Mouse (Mus musculus) common myeloid progenitor, adult 5-6 weeks (primary cell): ENCODE data around the gene Zmiz1. TPM values are rescaled to one million over a fixed set of nuclear protein-coding genes. Genes with fewer than 3 reads are reported as not detected.

Source experiments
- ATAC-seq: replicated peaks from 2 replicates; pipeline ENCODE4 v1.8.0; 2016; ENCODE audit warnings: low read depth, mild to moderate bottlenecking, moderate TSS enrichment, inconsistent platforms; ENCODE audit not compliant: poor library complexity, severe bottlenecking
- total RNA-seq: library from RNA; stranded (forward); fragments of 200-1000, 187-1606 nt; gene quantifications from 2 replicates; pipeline ENCODE4 v1.2.3, GENCODE M21; 2017

Zmiz1 gene
- total RNA-seq, 1 experiment from 2014 or later: 23.1 TPM

GRCm38 (mm10) chr14:25452633-25453025 lies 6.4 kb upstream of the Zmiz1 start:
- no peak for ATAC-seq

DNA sequence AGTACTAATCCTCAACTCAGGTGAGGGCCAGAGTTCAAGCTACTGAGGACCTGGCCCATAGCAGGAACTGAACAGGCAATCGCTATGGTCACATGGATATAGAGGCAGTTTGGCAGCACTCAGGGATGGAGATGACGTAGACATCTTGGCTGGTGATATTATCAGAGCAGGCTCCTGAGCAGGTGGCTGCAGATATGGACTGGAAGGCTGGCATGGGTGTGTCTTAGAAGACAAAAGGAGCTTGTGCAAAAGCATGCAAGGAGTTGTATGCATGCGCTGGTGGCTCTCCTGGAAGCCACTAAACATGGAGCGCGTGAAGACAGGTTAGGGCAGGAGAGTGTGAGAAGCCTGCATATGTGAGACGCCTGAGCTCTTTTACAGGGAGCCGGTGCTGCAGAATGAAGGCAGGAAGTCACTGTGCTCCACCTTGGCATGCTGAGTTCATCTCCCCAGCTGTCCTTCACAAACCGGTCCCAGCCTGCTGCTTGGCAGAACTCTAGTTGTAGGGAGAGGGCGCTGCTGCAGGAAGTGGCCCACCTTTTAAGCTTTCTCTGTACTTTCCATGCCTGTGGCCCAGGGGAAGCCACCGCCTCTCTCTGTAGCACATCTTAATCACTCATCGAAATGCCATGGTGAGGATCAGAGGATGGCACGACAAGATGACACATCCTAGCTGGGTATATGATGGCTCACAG lies 4.8 kb upstream of the Zmiz1 start:
- ATAC-seq: no peak

DNA sequence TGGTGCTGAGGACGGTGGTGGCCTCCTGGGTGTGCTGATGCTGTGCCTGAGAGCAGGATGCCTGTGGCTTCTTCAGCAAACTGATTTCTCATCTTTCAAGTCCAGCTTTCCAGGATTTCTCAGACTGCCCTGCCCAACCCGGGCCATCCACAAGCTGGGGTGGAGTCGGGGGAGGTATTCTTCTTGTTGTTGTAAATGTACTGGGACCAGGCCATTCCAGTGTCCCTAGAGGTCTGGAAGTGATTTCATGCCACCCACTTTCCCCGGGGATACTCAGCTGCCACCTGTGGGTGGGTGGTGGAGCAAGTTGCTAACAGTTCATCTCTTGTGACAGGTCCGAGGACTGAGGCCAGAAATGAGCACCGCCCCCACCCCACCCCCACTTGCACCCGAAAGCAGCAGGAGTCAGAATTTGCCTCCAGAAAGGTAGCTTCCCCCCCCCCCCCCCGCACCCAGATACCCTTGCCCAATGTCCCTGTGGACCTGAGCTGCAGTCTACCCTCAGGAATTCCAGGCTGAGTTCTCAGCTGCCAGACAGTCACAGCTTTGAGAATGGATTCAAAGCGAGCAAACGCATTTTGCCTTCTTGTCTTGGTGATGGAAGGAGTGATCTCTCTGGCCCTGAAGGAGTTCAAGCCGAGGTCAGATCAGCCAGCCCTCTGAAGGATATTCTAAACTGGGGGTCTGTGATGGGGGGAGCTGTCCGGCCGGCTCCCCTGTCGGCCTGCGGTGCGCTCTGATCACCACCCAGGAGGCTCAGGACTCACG lies 2.1 kb upstream of the Zmiz1 start:
- ATAC-seq: no peak

GRCm38 (mm10) chr14:25457434-25457957 lies 1.5 kb upstream of the Zmiz1 start:
- peak; percentile 60 for ATAC-seq

DNA sequence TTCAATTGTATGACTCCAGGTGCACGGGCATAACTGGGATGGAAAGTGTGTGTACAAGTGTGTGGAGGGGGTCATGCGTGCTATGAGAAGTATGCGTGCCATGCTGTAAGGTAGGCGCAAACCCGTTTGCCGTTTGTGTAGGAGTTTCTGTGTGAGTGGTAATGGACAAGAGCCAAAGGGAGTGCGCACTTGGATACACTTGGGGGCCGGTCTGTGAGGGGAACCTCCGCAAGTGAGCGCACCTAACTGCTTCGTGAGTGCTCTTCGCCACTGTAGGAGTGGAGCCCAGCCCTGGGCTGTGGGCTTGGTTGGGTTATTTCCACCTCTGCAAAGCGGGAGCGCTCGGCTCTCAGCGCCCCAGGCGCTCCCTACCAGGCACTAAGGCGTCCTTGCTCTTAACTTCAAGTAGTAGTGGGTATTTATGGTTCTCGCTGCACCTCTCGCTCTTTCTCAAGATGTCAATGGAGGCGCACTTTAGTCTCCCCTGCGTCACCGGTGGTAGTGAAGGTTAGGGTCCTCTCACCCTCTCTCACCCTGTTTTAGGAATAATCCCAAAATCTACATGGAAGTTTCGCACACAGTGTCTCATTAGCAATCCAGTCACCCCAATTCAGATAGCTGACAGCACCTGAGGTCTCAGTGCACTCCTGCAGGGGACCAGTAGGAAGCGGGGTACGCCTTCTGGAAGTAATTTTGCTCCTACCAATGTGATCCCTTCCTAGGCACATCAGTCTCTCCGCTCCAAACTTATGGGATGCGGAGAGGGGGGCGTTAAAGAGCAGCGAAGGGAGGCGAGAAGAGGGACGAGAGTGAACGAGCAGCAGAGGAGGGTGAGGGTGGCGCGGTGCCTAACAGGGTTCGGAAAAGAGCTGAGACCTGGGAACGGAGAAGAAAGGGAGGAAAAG lies 622 bp upstream of the Zmiz1 start:
- peak; percentile 3; the same call in 1 of the 2 replicates for ATAC-seq

- ATAC-seq: no peak
Measured at GRCm38 (mm10) chr14:25459394-25459997, 511 bp downstream of the Zmiz1 start.

DNA sequence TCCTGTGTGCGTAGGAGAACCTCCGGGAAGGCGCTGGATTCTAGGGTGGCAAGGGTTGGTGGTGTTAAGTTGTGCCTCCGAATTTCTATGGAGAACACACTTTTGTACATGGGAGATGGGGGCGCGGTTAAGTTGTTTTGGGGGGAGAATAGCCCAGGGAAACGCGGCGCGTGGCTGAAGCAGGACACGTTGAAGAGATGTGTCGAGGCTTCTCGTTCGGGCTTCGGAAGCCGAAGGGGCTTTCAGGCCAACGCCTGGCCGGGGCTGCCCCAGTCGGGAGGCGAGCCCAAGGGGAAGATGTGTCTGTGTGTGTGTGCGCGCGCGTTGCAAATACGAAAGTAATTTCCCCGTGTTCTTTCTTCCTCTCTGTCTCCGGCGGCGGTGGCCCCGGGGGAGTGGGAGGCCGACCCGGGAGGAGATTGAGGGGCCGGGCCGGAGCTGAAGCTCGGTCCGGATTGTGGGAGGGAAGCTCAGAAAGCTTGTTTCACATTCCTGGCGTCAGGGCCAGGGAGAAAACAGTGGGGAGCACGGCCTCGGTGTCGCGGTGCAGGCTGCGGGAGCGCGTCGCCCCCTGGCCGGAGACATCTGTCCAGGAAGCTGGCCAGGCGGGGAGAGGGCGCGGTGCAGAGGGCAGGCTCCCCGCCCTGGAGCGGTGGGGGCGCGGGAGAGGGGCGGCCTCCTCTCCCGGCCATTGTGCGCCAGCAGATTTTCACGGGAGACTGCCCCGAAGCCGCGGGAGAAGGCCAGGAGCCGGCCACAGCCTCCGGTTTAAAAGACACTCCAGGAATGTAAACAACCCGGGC lies 1.2 kb downstream of the Zmiz1 start:
- ATAC-seq: no peak

DNA sequence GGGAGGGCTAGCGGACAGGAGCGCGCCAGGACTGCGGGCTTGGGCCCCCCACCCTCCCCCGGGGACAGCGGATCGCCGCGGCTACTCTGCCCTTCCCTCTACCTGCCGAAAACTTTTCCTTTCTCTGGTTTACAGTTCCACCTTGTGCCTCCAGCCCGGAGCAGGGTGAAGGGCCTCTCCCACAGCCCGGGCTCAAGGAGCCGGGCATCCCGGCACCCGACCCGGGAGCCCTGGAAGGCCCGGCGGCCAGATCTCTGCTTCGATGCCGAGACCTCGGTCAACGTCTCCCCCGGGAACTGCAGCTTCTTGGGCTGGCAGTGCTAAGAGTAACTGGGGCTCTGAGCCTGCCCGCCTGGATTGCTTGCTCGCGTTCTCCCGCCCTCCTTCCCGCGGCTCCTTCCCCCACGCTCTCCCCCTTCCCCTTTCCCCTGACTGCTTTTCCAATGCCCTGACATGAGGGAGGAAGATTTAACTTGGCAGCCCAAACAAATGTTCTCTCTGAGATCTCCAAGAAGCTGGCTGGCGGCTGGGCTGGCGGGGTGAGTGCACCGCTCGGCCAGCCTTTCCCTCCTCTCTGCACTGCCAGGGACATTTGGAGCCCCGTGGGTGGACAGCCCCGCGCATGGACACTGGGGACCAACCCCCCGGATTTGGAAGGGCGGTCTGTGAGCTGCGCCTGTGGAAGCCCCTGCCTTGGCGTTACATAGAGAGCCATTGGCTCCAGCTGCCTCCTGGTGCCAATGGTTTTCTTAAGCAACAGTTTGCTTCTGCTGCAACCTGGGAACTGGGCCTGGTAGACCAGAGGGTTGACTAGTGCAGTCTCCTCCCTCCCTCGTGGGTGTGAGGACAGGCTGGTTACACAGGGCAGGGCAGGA lies 2.1 kb downstream of the Zmiz1 start:
- ATAC-seq: peak; percentile 12

- no peak for ATAC-seq
Measured at GRCm38 (mm10) chr14:25461676-25462385, 2.8 kb downstream of the Zmiz1 start.

- ATAC-seq: no peak
Measured at GRCm38 (mm10) chr14:25462975-25463374, 4.0 kb downstream of the Zmiz1 start.

DNA sequence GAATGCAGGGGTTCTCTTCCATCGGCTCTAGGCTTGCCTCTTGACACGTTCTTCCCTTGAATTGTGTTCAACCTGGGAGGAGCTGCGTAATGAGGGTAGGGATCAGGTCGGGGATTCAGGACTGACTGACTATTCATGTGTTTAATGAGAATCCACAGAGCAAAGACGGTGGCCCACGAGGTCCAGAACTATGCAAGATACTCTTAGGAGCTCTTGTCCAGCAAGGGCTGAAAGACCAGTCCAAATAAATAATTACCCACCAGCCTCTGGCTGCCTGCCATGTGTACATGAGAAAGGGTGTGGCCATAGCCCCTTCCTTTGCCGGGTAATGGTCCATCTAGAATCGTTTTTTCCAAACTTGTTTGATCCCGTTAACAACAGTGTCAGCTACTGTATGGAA lies 4.9 kb downstream of the Zmiz1 start:
- ATAC-seq: no peak

GRCm38 (mm10) chr14:25464611-25465307 lies 5.8 kb downstream of the Zmiz1 start:
- ATAC-seq: peak; percentile 44

- ATAC-seq: peak; percentile 30; the same call in 1 of the 2 replicates
Measured at GRCm38 (mm10) chr14:25466361-25466760, 7.4 kb downstream of the Zmiz1 start.

DNA sequence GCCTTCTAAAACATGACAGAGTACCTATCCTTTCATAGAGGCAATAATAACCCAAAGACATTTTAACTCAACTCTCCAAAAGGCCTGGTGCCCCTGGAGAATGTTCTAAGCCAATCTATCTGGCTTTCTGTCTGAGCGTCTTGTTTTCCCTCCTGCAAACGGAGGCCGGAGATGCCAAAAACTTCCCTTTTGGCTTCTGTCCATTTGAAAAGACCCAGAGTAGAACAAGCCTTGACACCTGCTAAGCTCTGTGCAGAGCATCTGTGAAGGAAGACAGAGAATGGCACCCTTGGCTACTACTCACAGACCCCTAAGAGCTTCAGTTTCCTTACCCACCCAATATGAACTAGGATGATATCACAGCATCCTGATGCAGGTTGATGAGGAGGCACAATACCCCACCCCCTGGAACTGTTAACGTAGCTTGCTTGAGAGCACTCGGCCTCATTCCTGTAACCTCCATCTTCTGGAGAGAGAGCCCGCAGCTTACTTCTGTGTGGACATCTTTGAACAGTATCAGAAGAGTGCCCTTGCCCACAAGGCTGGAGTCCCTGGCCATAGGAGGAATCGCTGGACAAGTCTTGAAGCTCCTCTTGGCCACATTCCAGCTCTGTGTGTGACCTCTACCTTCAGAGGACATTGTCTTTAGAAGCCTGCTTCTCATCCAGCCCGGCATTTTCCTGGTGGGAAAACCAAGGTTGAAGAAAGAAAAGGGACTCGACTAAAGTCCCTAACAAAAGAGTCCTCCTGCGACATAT lies 9.1 kb downstream of the Zmiz1 start:
- ATAC-seq: no peak

DNA sequence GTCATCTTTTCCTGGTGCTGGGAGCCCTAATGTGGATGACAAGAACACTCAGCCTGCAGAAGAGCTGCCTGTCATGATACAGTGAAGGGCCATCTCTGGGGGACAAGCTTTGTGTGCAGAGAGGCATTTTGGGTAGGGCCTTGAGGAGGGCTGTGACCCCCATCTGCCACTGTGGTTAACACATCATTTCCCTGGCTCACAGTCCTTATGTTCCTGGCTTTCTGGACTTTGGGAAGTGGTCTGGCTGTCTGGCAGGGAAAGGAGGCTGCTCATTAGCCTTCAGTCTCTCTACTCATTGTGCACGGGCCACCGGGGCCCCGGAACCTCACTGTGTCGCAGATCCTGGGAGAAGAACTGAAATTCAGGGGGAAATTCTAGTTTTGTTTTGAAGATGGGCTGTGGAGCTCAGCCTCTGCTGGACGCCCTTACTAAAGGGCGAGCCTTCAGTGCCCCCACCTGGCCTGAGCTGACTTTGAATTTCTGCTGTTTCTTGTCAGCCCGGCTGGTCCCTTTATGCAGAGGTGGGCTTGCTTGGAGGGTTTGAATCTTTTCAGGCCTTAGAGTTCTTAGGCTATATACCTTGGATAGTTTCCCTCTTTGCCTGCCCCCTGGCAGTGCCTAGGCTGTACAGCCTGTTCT lies 10.0 kb downstream of the Zmiz1 start:
- no peak for ATAC-seq
